ENCODE assay signal across 26 mouse cellular contexts in genomic region chr4:10932782-10933181, GRCm38 (mm10). TPM values are rescaled to one million over a fixed set of nuclear protein-coding genes. Genes with fewer than 3 reads are reported as not detected.
A peak's percentile ranks its signal among the peaks of the same experiment; 100 is the strongest.
DNase-seq lines count a peak whose midpoint lies in the region; ATAC-seq and TF ChIP-seq lines count a peak whose summit lies in the region.
"Had no signal": no experiment of that assay in that cellular context is flagged by ENCODE, and none has a peak within 500 bp of the region (broad histone marks: within the 10 kb centered on the region; RNA-seq: fewer than 3 reads in every experiment).

No protein-coding gene starts in this region.

- in situ Hi-C loops in ES-E14 (cut with MboI; ENCODE audit: low sequenced_read_pairs in 2 of 2, unreplicated experiment in 2 of 2) = no loop called here

- ATAC-seq in intestine, embryonic 14.5 days (replicated peaks; ENCODE audit: low FRiP score, low TSS enrichment, low read depth) = no peak
- ATAC-seq in intestine, embryonic 15.5 days = no peak
- ATAC-seq in lung, postnatal 0 days = 0 out of 2 replicates have a peak, but pooled peaks have one; percentile 12
- ATAC-seq in stomach, postnatal 0 days (ENCODE audit: low FRiP score, low TSS enrichment) = no peak
- ATAC-seq: hindbrain, embryonic 16.5 days; intestine, embryonic 16.5 days; midbrain, embryonic 16.5 days had no signal

- no peak overlapping the region for H3K9ac ChIP-seq in intestine, embryonic 14.5 days (ENCODE audit: low read length)
- no peak overlapping the region for H3K9ac ChIP-seq in intestine, embryonic 15.5 days
- H3K9ac ChIP-seq in lung, postnatal 0 days (replicated peaks; ENCODE audit: low read depth) = no peak overlapping the region
- H3K9ac ChIP-seq in ES-E14 (ENCODE audit: insufficient read depth, low read depth, low read length, poor library complexity, severe bottlenecking) = peak overlapping the region; percentile 33
- no peak overlapping the region for H3K9ac ChIP-seq in stomach, postnatal 0 days (ENCODE audit: low read length)
- H3K9ac ChIP-seq: forebrain, embryonic 12.5 days; limb, embryonic 15.5 days; lung, embryonic 14.5 days had no signal

- H3K36me3 ChIP-seq in intestine, embryonic 14.5 days (ENCODE audit: control insufficient read depth, insufficient read depth, low read length) = no peaks in the 10 kb centered on the region
- no peaks in the 10 kb centered on the region for H3K36me3 ChIP-seq in intestine, embryonic 15.5 days
- H3K36me3 ChIP-seq in lung, postnatal 0 days (ENCODE audit: insufficient read depth, low read length) = no peaks in the 10 kb centered on the region
- H3K36me3 ChIP-seq in ES-E14 (ENCODE audit: control insufficient read depth, insufficient read depth, low read length, poor library complexity, severe bottlenecking) = no peaks in the 10 kb centered on the region; the same call in 1 of the 2 replicates
- H3K36me3 ChIP-seq in stomach, postnatal 0 days (ENCODE audit: control insufficient read depth, insufficient read depth, low read length) = no peaks in the 10 kb centered on the region
- H3K36me3 ChIP-seq: forebrain, embryonic 12.5 days; limb, embryonic 15.5 days had no signal

- no peak for TF ChIP-seq EP300 in lung, postnatal 0 days (IDR thresholded peaks at IDR 0.05)
- TF ChIP-seq EP300 in stomach, postnatal 0 days (optimal IDR thresholded peaks at IDR 0.05) = no peak

- no peaks in the 10 kb centered on the region for H3K27me3 ChIP-seq in intestine, embryonic 14.5 days (replicated peaks; ENCODE audit: control insufficient read depth, insufficient read depth, low read length)
- H3K27me3 ChIP-seq in intestine, embryonic 15.5 days (replicated peaks) = no peaks in the 10 kb centered on the region
- no peaks in the 10 kb centered on the region for H3K27me3 ChIP-seq in lung, postnatal 0 days (replicated peaks; ENCODE audit: insufficient read depth, low read length)
- no peaks in the 10 kb centered on the region for H3K27me3 ChIP-seq in stomach, postnatal 0 days (ENCODE audit: control insufficient read depth, insufficient read depth, low read length)
- H3K27me3 ChIP-seq: forebrain, embryonic 12.5 days; limb, embryonic 15.5 days had no signal

- H3K27ac ChIP-seq in intestine, embryonic 14.5 days (ENCODE audit: low read depth) = no peak overlapping the region
- H3K27ac ChIP-seq in intestine, embryonic 15.5 days = no peak overlapping the region
- H3K27ac ChIP-seq in lung, postnatal 0 days (ENCODE audit: low read length) = no peak overlapping the region
- H3K27ac ChIP-seq in ES-E14 (ENCODE audit: insufficient read depth, low read depth, low read length, poor library complexity, severe bottlenecking) = peak overlapping the region; percentile 79
- H3K27ac ChIP-seq in stomach, postnatal 0 days (replicated peaks) = no peak overlapping the region
- H3K27ac ChIP-seq: forebrain, embryonic 12.5 days; kidney, postnatal 0 days; limb, embryonic 15.5 days; macrophage had no signal

- no peak overlapping the region for H3K4me2 ChIP-seq in intestine, embryonic 14.5 days (ENCODE audit: low read length)
- no peak overlapping the region for H3K4me2 ChIP-seq in intestine, embryonic 15.5 days (replicated peaks)
- H3K4me2 ChIP-seq in lung, postnatal 0 days (replicated peaks; ENCODE audit: low read depth, low read length) = no peak overlapping the region
- no peak overlapping the region for H3K4me2 ChIP-seq in stomach, postnatal 0 days (replicated peaks; ENCODE audit: low read depth)
- H3K4me2 ChIP-seq: forebrain, embryonic 12.5 days; limb, embryonic 15.5 days; lung, embryonic 14.5 days had no signal

- DNase-seq in intestine, embryonic 14.5 days (ENCODE audit: low spot score) = peak; percentile 20
- no peak for DNase-seq in lung, postnatal 0 days (ENCODE audit: low spot score)
- DNase-seq in lung, adult 18-20 months = no peak
- no peak for DNase-seq in ES-E14 (ENCODE audit: low read depth, low spot score)
- peak; percentile 12 for DNase-seq in stomach, postnatal 0 days (ENCODE audit: low spot score)
- no peak for DNase-seq in spleen, adult 18-20 months
- DNase-seq: adrenal gland, adult 2 months; adrenal gland, postnatal 36 days; cerebellum, adult 18-20 months; cerebellum, postnatal 14 days; gastrocnemius, postnatal 10 days; kidney, adult 8-10 months; kidney, postnatal 4 days; left cerebral cortex, postnatal 4 days; lung, embryonic 14.5 days; right cerebral cortex, adult 18-20 months; thymus, postnatal 36 days had no signal

- 64% methylated on average over 5 of the region's 5 CpGs for WGBS in intestine, embryonic 14.5 days
- WGBS in intestine, embryonic 15.5 days = 77% methylated on average over 5 of the region's 5 CpGs
- 41% methylated on average over 5 of the region's 5 CpGs for WGBS in lung, postnatal 0 days
- 63% methylated on average over 5 of the region's 5 CpGs for WGBS in stomach, postnatal 0 days

- H3K4me1 ChIP-seq in intestine, embryonic 14.5 days (replicated peaks; ENCODE audit: control insufficient read depth, insufficient read depth, low read length) = no peaks in the 10 kb centered on the region
- no peaks in the 10 kb centered on the region for H3K4me1 ChIP-seq in intestine, embryonic 15.5 days (replicated peaks)
- H3K4me1 ChIP-seq in lung, postnatal 0 days (ENCODE audit: insufficient read depth, low read depth, low read length) = no peaks in the 10 kb centered on the region; the same call in 1 of the 2 replicates
- peaks cover 16 to 37% of the 10 kb centered on the region in 2 experiments for H3K4me1 ChIP-seq in ES-E14 (ENCODE audit: control insufficient read depth in 2 of 2, insufficient read depth in 2 of 2, low read length in 2 of 2, poor library complexity in 1 of 2)
- H3K4me1 ChIP-seq in stomach, postnatal 0 days (replicated peaks; ENCODE audit: control insufficient read depth, insufficient read depth) = no peaks in the 10 kb centered on the region
- H3K4me1 ChIP-seq: forebrain, embryonic 12.5 days; limb, embryonic 15.5 days had no signal

- no peak for TF ChIP-seq CTCF in lung, postnatal 0 days (IDR thresholded peaks at IDR 0.05)
- no peak for TF ChIP-seq CTCF in stomach, postnatal 0 days (IDR thresholded peaks at IDR 0.05; ENCODE audit: low read depth)

- no peak overlapping the region for H3K4me3 ChIP-seq in intestine, embryonic 14.5 days (ENCODE audit: low read depth, low read length)
- H3K4me3 ChIP-seq in intestine, embryonic 15.5 days (replicated peaks) = no peak overlapping the region
- H3K4me3 ChIP-seq in lung, postnatal 0 days (ENCODE audit: low read depth, low read length) = no peak overlapping the region
- no peak overlapping the region for H3K4me3 ChIP-seq in ES-E14 (ENCODE audit: insufficient read depth in 1 of 2, low read depth in 1 of 2, low read length in 2 of 2, poor library complexity in 1 of 2, severe bottlenecking in 1 of 2)
- no peak overlapping the region for H3K4me3 ChIP-seq in stomach, postnatal 0 days (ENCODE audit: low read depth, low read length)
- H3K4me3 ChIP-seq: erythroblast, embryonic 14.5 days; forebrain, embryonic 12.5 days; limb, embryonic 15.5 days had no signal

- no peaks in the 10 kb centered on the region for H3K9me3 ChIP-seq in intestine, embryonic 14.5 days (ENCODE audit: control insufficient read depth, low read length)
- no peaks in the 10 kb centered on the region for H3K9me3 ChIP-seq in intestine, embryonic 15.5 days
- H3K9me3 ChIP-seq in lung, postnatal 0 days (ENCODE audit: low read length) = no peaks in the 10 kb centered on the region
- no peaks in the 10 kb centered on the region for H3K9me3 ChIP-seq in ES-E14 (ENCODE audit: control insufficient read depth, insufficient read depth, low read depth, low read length)
- no peaks in the 10 kb centered on the region for H3K9me3 ChIP-seq in stomach, postnatal 0 days (ENCODE audit: control insufficient read depth, low read length)
- H3K9me3 ChIP-seq: forebrain, embryonic 12.5 days; limb, embryonic 15.5 days had no signal

TF ChIP-seq in ES-E14, 5 proteins besides CTCF, POLR2A, EP300 and RAD21:
- TF ChIP-seq MAFK (IDR thresholded peaks at IDR 0.05; ENCODE audit: insufficient read depth, low read depth, low read length) (peak; percentile 49; the same call in 1 of the 2 replicates), ZC3H11A (IDR thresholded peaks at IDR 0.05; ENCODE audit: borderline replicate concordance, low read depth, low read length) (no peak)

RNA-seq across cellular contexts. Expression of gene 2610301B20Rik, which starts 58.5 kb away (rescaled TPM):
- polyA plus RNA-seq in intestine, embryonic 14.5 days (2014; fragmentation: Nextera tagmentation; extraction: Ambion mirVana) = 26.9 and 29.0 TPM in 2 replicates
- polyA plus RNA-seq in intestine, embryonic 15.5 days (2015; fragmentation: Nextera tagmentation; extraction: Ambion mirVana) = 21.4 TPM in 2 replicates
- polyA plus RNA-seq in lung, postnatal 0 days (2015; fragmentation: Nextera tagmentation; extraction: Ambion mirVana) = 25.8 and 28.3 TPM in 2 replicates
- total RNA-seq in ES-E14 (2012; rRNA removed) = 6.1 TPM in 2 replicates
- polyA plus RNA-seq in stomach, postnatal 0 days (2015; fragmentation: Nextera tagmentation; extraction: Ambion mirVana) = 14.2 and 15.0 TPM in 2 replicates

Comparison
In these comparisons a context has a peak if more than half of its experiments do, and no peak if none do; other contexts are left out.
1. DNase-seq: peak in intestine, embryonic 14.5 days (single experiment) and stomach, postnatal 0 days (single experiment); none in lung, postnatal 0 days (single experiment), lung, adult 18-20 months (0 of 2), ES-E14 (single experiment) and spleen, adult 18-20 months (0 of 2).